Mouse (Mus musculus): ENCODE data around the gene Gm14226. TPM values are rescaled to one million over a fixed set of nuclear protein-coding genes. Genes with fewer than 3 reads are reported as not detected.
"Not testable (repeated sequence)": the region's sequence is repeated elsewhere in the genome, so short reads cannot be mapped to it uniquely, and the experiment has no call there.

Gene Gm14226
- polyA plus RNA-seq, 1 experiment from 2014 or later, result 1.9 TPM

GRCm38 (mm10) chr2:155012991-155013390, 5.1 kb upstream of the Gm14226 start:
- Histone ChIP-seq H3K27me3 (ENCODE audit: control insufficient read depth, insufficient read depth, low read length) (no peaks in the 10 kb centered on the region), H3K36me3 (ENCODE audit: control insufficient read depth, insufficient read depth, low read length) (no peaks in the 10 kb centered on the region), H3K4me2 (replicated peaks; ENCODE audit: low read depth, low read length) (no peak overlapping the region), H3K9me3 (ENCODE audit: control insufficient read depth, low read length) (no peaks in the 10 kb centered on the region), H3K4me3 (ENCODE audit: low read length) (no peak overlapping the region), H3K4me1 (ENCODE audit: control insufficient read depth, insufficient read depth, low read length) (no peaks in the 10 kb centered on the region), H3K27ac (ENCODE audit: low read depth, low read length) (no peak overlapping the region), H3K9ac (ENCODE audit: low read depth, low read length) (no peak overlapping the region)
- 76% methylated on average over 6 of the region's 6 CpGs for WGBS
- no peak for ATAC-seq (ENCODE audit: low FRiP score, low TSS enrichment)

DNA sequence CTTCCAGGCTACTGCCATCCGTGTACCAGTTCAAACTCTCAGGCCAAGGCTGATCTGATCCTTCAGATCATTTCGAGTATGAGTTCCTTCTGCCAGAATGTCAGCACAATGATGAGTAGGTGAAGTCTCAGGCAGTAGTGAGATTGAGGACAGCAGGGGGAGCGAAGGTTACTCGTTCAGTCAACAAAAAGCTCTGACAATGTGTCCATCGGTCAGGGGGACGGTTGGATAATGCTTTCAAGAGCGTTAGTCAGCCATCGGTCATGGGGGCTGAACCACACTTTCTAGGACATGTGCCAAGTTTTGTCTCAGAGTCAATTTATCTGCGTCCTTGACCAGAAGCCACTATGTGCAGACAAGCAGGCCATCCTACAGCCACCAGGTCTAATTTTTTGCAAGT, 1.3 kb upstream of the Gm14226 start:
- H3K4me3 ChIP-seq (ENCODE audit: low read length); ATAC-seq (ENCODE audit: low FRiP score, low TSS enrichment); H3K9ac ChIP-seq (ENCODE audit: low read depth, low read length); H3K36me3 ChIP-seq (ENCODE audit: control insufficient read depth, insufficient read depth, low read length); H3K4me1 ChIP-seq (ENCODE audit: control insufficient read depth, insufficient read depth, low read length); H3K27ac ChIP-seq (ENCODE audit: low read depth, low read length); H3K9me3 ChIP-seq (ENCODE audit: control insufficient read depth, low read length); H3K4me2 ChIP-seq (replicated peaks; ENCODE audit: low read depth, low read length); H3K27me3 ChIP-seq (ENCODE audit: control insufficient read depth, insufficient read depth, low read length): not testable (repeated sequence)
- 33% methylated on average over 7 of the region's 9 CpGs for WGBS

DNA sequence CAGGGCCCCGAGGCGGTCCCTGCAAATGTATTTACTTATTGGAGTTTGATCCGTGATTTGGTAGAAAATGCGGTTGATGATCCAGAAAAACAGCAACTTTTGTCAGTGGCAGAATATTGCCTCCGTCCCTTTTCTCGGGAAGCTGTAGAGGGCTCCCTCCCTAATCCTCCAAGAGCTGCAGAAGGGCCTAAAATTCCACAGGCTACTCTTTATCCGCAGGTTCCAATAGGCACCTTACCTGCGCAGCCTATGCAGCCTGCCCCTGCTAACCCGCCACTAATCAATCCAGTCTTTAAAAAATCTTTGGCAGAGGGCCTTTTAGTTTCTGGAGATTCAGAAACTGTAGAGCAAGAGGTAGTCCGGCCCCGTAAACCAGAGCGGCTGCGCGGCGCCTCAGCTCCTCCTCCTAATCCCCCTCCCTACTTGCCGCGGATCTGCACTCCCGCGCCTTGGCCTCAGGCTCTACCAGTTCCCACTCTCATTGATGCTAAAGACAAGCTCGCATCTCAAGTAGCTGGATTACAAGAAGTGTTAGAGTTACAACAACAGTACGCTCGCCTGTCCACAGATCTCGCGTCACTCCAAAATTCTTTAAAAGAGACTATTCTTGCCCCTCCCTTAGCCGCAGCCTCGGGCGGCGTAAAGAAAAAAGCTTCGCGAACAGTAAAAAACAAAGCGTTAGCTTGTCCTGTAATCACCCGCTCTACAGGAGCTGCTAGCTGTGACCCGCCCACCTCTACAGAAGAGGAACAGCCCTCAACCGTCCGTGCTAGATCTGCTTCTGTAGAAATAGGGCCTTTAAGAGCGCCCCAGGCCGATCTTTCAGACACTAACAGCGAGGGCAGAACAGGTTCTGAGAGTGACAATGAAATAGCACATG, 936 bp downstream of the Gm14226 start:
- Histone ChIP-seq H3K27me3 (ENCODE audit: control insufficient read depth, insufficient read depth, low read length) (no peaks in the 10 kb centered on the region), H3K36me3 (ENCODE audit: control insufficient read depth, insufficient read depth, low read length) (no peaks in the 10 kb centered on the region), H3K4me3 (ENCODE audit: low read length) (peak overlapping the region; percentile 38), H3K9me3 (ENCODE audit: control insufficient read depth, low read length) (no peaks in the 10 kb centered on the region), H3K27ac (ENCODE audit: low read depth, low read length) (peak overlapping the region; percentile 70), H3K9ac (ENCODE audit: low read depth, low read length) (peak overlapping the region; percentile 51), H3K4me2 (replicated peaks; ENCODE audit: low read depth, low read length) (peak overlapping the region; percentile 73), H3K4me1 (ENCODE audit: control insufficient read depth, insufficient read depth, low read length) (no peaks in the 10 kb centered on the region)
- WGBS, result under 1% methylated on average over 38 of the region's 38 CpGs
- peak; percentile 96 for ATAC-seq (ENCODE audit: low FRiP score, low TSS enrichment)

DNA sequence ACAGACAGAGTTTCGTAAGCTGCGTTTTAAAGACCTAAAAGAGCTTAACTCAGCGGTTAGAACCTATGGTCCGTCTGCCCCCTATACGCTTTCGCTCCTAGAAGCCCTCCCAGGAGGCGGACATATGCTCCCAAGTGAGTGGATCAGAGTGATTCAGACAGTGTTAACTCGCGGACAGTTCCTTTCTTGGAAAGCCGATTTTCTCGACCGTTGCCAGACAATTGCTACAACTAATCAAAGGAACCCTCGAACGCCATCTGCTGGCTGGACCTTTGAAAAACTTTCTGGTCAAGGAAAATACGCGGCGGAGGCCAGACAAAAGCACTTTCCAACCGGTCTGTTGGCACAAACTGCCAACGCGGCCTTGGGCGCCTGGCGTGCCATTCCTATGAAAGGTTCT, 1.6 kb downstream of the Gm14226 start:
- Histone ChIP-seq H3K9ac (ENCODE audit: low read depth, low read length) (peak overlapping the region; percentile 51; the same call in 1 of the 2 replicates), H3K36me3 (ENCODE audit: control insufficient read depth, insufficient read depth, low read length) (no peaks in the 10 kb centered on the region), H3K4me2 (replicated peaks; ENCODE audit: low read depth, low read length) (peak overlapping the region; percentile 73), H3K27me3 (ENCODE audit: control insufficient read depth, insufficient read depth, low read length) (no peaks in the 10 kb centered on the region), H3K27ac (ENCODE audit: low read depth, low read length) (peak overlapping the region; percentile 70), H3K4me3 (ENCODE audit: low read length) (peak overlapping the region; percentile 38), H3K9me3 (ENCODE audit: control insufficient read depth, low read length) (no peaks in the 10 kb centered on the region), H3K4me1 (ENCODE audit: control insufficient read depth, insufficient read depth, low read length) (no peaks in the 10 kb centered on the region)
- peak; percentile 86 for ATAC-seq (ENCODE audit: low FRiP score, low TSS enrichment)
- WGBS, result under 1% methylated on average over 22 of the region's 22 CpGs

DNA sequence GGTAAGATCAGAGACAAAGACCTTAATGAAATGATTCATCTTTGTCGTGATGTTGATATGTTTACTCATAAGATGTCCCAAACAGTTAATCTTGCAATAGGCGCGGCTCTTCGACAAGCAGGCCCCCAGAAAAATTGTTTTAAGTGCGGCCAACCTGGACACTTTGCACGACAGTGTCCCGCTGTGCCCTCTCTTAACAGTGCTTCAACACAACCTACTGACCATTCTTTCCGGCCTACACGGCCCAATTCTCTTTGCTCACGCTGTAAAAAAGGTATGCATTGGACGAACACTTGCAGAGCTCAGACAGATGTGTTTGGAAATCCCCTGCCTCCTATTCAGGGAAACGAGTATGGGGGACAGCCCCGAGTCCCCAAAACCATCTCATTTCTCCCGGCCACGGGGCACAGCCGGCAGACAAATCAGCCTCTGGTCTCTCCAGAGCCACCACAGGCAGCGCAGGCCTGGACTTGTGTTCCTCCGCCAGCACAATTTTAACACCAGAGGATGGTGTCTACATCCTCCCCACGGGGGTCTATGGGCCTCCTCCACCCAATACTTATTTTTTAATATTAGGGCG, 2.3 kb downstream of the Gm14226 start:
- not testable (repeated sequence) for H3K27ac ChIP-seq (ENCODE audit: low read depth, low read length); H3K4me3 ChIP-seq (ENCODE audit: low read length); H3K36me3 ChIP-seq (ENCODE audit: control insufficient read depth, insufficient read depth, low read length); H3K27me3 ChIP-seq (ENCODE audit: control insufficient read depth, insufficient read depth, low read length); H3K4me1 ChIP-seq (ENCODE audit: control insufficient read depth, insufficient read depth, low read length); H3K4me2 ChIP-seq (replicated peaks; ENCODE audit: low read depth, low read length); H3K9ac ChIP-seq (ENCODE audit: low read depth, low read length); ATAC-seq (ENCODE audit: low FRiP score, low TSS enrichment); H3K9me3 ChIP-seq (ENCODE audit: control insufficient read depth, low read length)
- WGBS, result 30% methylated on average over 20 of the region's 20 CpGs

GRCm38 (mm10) chr2:155030831-155031230, 12.8 kb downstream of the Gm14226 start:
- no peaks in the 10 kb centered on the region for H3K36me3 ChIP-seq (ENCODE audit: control insufficient read depth, insufficient read depth, low read length)
- WGBS, result 66% methylated on average over 7 of the region's 7 CpGs
- ATAC-seq (ENCODE audit: low FRiP score, low TSS enrichment), result no peak
- H3K9me3 ChIP-seq (ENCODE audit: control insufficient read depth, low read length), result no peaks in the 10 kb centered on the region
- H3K4me2 ChIP-seq (replicated peaks; ENCODE audit: low read depth, low read length), result no peak overlapping the region
- H3K4me3 ChIP-seq (ENCODE audit: low read length), result no peak overlapping the region
- no peaks in the 10 kb centered on the region for H3K27me3 ChIP-seq (ENCODE audit: control insufficient read depth, insufficient read depth, low read length)
- H3K9ac ChIP-seq (ENCODE audit: low read depth, low read length), result no peak overlapping the region
- H3K27ac ChIP-seq (ENCODE audit: low read depth, low read length), result no peak overlapping the region
- no peaks in the 10 kb centered on the region for H3K4me1 ChIP-seq (ENCODE audit: control insufficient read depth, insufficient read depth, low read length)

GRCm38 (mm10) chr2:155032938-155033710, 15.1 kb downstream of the Gm14226 start:
- no peak overlapping the region for H3K4me3 ChIP-seq (ENCODE audit: low read length)
- H3K4me2 ChIP-seq (replicated peaks; ENCODE audit: low read depth, low read length), result no peak overlapping the region
- no peaks in the 10 kb centered on the region for H3K4me1 ChIP-seq (ENCODE audit: control insufficient read depth, insufficient read depth, low read length)
- H3K9ac ChIP-seq (ENCODE audit: low read depth, low read length), result no peak overlapping the region
- no peaks in the 10 kb centered on the region for H3K9me3 ChIP-seq (ENCODE audit: control insufficient read depth, low read length)
- no peak for ATAC-seq (ENCODE audit: low FRiP score, low TSS enrichment)
- no peaks in the 10 kb centered on the region for H3K36me3 ChIP-seq (ENCODE audit: control insufficient read depth, insufficient read depth, low read length)
- WGBS, result 46% methylated on average over 19 of the region's 19 CpGs
- H3K27ac ChIP-seq (ENCODE audit: low read depth, low read length), result no peak overlapping the region
- no peaks in the 10 kb centered on the region for H3K27me3 ChIP-seq (ENCODE audit: control insufficient read depth, insufficient read depth, low read length)

GRCm38 (mm10) chr2:155039956-155040355, 21.9 kb downstream of the Gm14226 start:
- Histone ChIP-seq H3K4me3 (ENCODE audit: low read length) (no peak overlapping the region), H3K4me2 (replicated peaks; ENCODE audit: low read depth, low read length) (no peak overlapping the region), H3K27ac (ENCODE audit: low read depth, low read length) (no peak overlapping the region), H3K27me3 (ENCODE audit: control insufficient read depth, insufficient read depth, low read length) (no peaks in the 10 kb centered on the region), H3K36me3 (ENCODE audit: control insufficient read depth, insufficient read depth, low read length) (no peaks in the 10 kb centered on the region), H3K4me1 (ENCODE audit: control insufficient read depth, insufficient read depth, low read length) (no peaks in the 10 kb centered on the region), H3K9ac (ENCODE audit: low read depth, low read length) (no peak overlapping the region), H3K9me3 (ENCODE audit: control insufficient read depth, low read length) (no peaks in the 10 kb centered on the region)
- WGBS, result 73% methylated on average over 4 of the region's 4 CpGs
- ATAC-seq (ENCODE audit: low FRiP score, low TSS enrichment), result no peak

- Histone ChIP-seq H3K27me3 (ENCODE audit: control insufficient read depth, insufficient read depth, low read length) (no peaks in the 10 kb centered on the region), H3K9me3 (ENCODE audit: control insufficient read depth, low read length) (no peaks in the 10 kb centered on the region)
- WGBS, result 73% methylated on average over 3 of the region's 3 CpGs
Measured at GRCm38 (mm10) chr2:155044542-155044941, 26.5 kb downstream of the Gm14226 start.

More at GRCm38 (mm10) chr2:155044542-155044941, 26.5 kb downstream of the Gm14226 start:
- Histone ChIP-seq H3K36me3 (ENCODE audit: control insufficient read depth, insufficient read depth, low read length) (no peaks in the 10 kb centered on the region), H3K4me2 (replicated peaks; ENCODE audit: low read depth, low read length) (no peak overlapping the region), H3K4me3 (ENCODE audit: low read length) (no peak overlapping the region), H3K27ac (ENCODE audit: low read depth, low read length) (no peak overlapping the region), H3K4me1 (ENCODE audit: control insufficient read depth, insufficient read depth, low read length) (no peaks in the 10 kb centered on the region), H3K9ac (ENCODE audit: low read depth, low read length) (no peak overlapping the region)
- no peak for ATAC-seq (ENCODE audit: low FRiP score, low TSS enrichment)

All from kidney, embryonic 14.5 days (tissue).